Mouse (Mus musculus) c-Kit-negative CD71-positive TER-119-positive erythroid progenitor cells, embryonic 14.5 days (primary cell): ENCODE results near the gene Brd9.
A peak's percentile ranks its signal among the peaks of the same experiment; 100 is the strongest.

Experiments
- DNase-seq: peaks from one replicate; pipeline ENCODE4 v3.0.0-alpha.2; 2013; ENCODE audit warnings: low read depth, low spot score

The Brd9 gene

GRCm38 (mm10) chr13:73937321-73938176 lies at the start of gene Brd9, which contains the start of gene Trip13:
Gene Brd9, plus strand, starts transcription at chr13:73937811.
Gene Trip13, minus strand, starts transcription at chr13:73937784.
- DNase-seq = peak; percentile 86

- no peak for DNase-seq
These were observed 45.0 kb upstream of the Brd9 start for GRCm38 (mm10) chr13:73892493-73893178.

GRCm38 (mm10) chr13:73897561-73897960 lies 40.0 kb upstream of the Brd9 start:
- DNase-seq = no peak

- DNase-seq = no peak
These were observed 30.5 kb upstream of the Brd9 start for GRCm38 (mm10) chr13:73907136-73907535.

GRCm38 (mm10) chr13:73907683-73908412 lies 29.8 kb upstream of the Brd9 start:
- no peak for DNase-seq

GRCm38 (mm10) chr13:73913066-73913465 lies 24.5 kb upstream of the Brd9 start:
- no peak for DNase-seq

GRCm38 (mm10) chr13:73932201-73932600 lies 5.4 kb upstream of the Brd9 start:
- no peak for DNase-seq

GRCm38 (mm10) chr13:73936938-73937320 lies 682 bp upstream of the Brd9 start:
- DNase-seq = peak; percentile 12

- DNase-seq = no peak
These were observed 558 bp downstream of the Brd9 start for GRCm38 (mm10) chr13:73938177-73938560.

- no peak for DNase-seq
These were observed 1.5 kb downstream of the Brd9 start for GRCm38 (mm10) chr13:73939101-73939500.

GRCm38 (mm10) chr13:73944606-73945005 lies 7.0 kb downstream of the Brd9 start:
- no peak for DNase-seq

- DNase-seq = no peak
These were observed 16.0 kb downstream of the Brd9 start for GRCm38 (mm10) chr13:73953551-73954130.

GRCm38 (mm10) chr13:73954666-73955065 lies 17.1 kb downstream of the Brd9 start:
- DNase-seq = no peak

GRCm38 (mm10) chr13:73955531-73955930 lies 17.9 kb downstream of the Brd9 start:
- no peak for DNase-seq

GRCm38 (mm10) chr13:73960117-73960652 lies 22.6 kb downstream of the Brd9 start:
- no peak for DNase-seq

- no peak for DNase-seq
These were observed 23.6 kb downstream of the Brd9 start for GRCm38 (mm10) chr13:73961177-73961576.

- DNase-seq = no peak
These were observed 25.9 kb downstream of the Brd9 start, which contains the start of gene Zdhhc11 for GRCm38 (mm10) chr13:73963551-73963950. Gene Zdhhc11, plus strand, starts transcription at chr13:73963851.

- peak; percentile 12 for DNase-seq
These were observed 33.2 kb downstream of the Brd9 start for GRCm38 (mm10) chr13:73970545-73971448.

- no peak for DNase-seq
These were observed 36.9 kb downstream of the Brd9 start for GRCm38 (mm10) chr13:73974523-73974922.

GRCm38 (mm10) chr13:73976935-73977334 lies 39.3 kb downstream of the Brd9 start:
- no peak for DNase-seq
